Comparison of ENCODE assay signal across 8 mouse cellular contexts in the genomic region with DNA sequence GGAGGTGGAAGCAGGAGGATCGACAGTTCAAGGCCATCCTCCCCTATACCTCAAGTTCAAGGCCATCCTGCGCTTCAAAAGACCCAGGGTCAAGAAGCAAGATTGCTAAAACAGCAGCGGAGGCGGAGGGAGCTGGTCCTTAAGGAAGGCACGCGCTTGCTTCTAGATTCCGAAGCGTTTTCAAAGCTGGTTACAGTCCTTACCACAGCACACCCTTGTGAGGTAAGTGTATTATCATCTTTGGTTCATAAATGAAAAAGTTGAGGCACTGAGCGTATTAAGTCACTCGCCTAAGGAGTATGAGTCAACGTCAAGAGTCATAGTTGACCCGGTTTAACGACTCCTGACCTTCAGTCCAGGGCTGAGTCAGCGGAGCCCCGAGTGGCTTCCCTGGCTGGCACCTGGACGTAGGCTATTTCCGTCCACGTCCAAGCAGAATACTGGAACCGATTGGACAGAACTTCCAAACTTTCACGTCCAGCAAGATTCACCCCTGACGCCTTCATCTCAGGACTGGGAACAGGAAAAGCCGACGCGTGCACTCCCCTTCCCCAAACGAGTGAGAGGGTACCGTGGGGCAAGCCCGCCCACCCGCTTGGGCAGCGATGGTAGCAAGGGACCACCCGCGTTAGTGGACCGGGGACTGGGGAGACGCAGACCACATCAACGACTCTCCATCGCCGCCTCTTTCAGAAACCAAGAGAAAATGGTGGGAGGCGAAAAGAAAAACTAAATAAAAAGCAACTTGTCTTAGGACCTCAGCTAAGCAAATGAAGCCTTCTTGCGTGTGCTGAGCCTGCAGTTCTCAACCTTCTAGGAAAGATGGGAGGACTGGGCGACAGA. TPM values are rescaled to one million over a fixed set of nuclear protein-coding genes. Genes with fewer than 3 reads are reported as not detected.
DNase-seq lines count a peak whose midpoint lies in the region; ATAC-seq lines count a peak whose summit lies in the region.

A gene (plus strand): TSS at position 107 of the 843 bp plus-strand sequence.

- H3K27me3 ChIP-seq in embryonic facial prominence, embryonic 12.5 days, result no peaks in the 10 kb centered on the region
- H3K27me3 ChIP-seq in limb, embryonic 13.5 days, result no peaks in the 10 kb centered on the region
- H3K27me3 ChIP-seq in midbrain, embryonic 14.5 days (ENCODE audit: control insufficient read depth, insufficient read depth, low read length), result no peaks in the 10 kb centered on the region; the same call in 1 of the 2 replicates

- peak within 1 kb of the TSS; percentile 97 for H3K27ac ChIP-seq in embryonic facial prominence, embryonic 12.5 days
- H3K27ac ChIP-seq in limb, embryonic 13.5 days, result peak within 1 kb of the TSS; percentile 96
- peak within 1 kb of the TSS; percentile 43 for H3K27ac ChIP-seq in midbrain, embryonic 14.5 days (replicated peaks; ENCODE audit: low read depth, low read length)

- H3K4me3 ChIP-seq in embryonic facial prominence, embryonic 12.5 days, result peak within 1 kb of the TSS; percentile 48
- peak within 1 kb of the TSS; percentile 94 for H3K4me3 ChIP-seq in limb, embryonic 13.5 days
- H3K4me3 ChIP-seq in midbrain, embryonic 14.5 days (replicated peaks; ENCODE audit: low read depth, low read length), result peak within 1 kb of the TSS; percentile 95

- H3K4me2 ChIP-seq in embryonic facial prominence, embryonic 12.5 days (replicated peaks), result peak within 1 kb of the TSS; percentile 77
- H3K4me2 ChIP-seq in limb, embryonic 13.5 days (replicated peaks), result peak within 1 kb of the TSS; percentile 77
- peak within 1 kb of the TSS; percentile 64 for H3K4me2 ChIP-seq in midbrain, embryonic 14.5 days (ENCODE audit: low read length)

- 2% methylated on average over 39 of the region's 39 CpGs for WGBS in embryonic facial prominence, embryonic 12.5 days
- 2% methylated on average over 39 of the region's 39 CpGs for WGBS in limb, embryonic 13.5 days
- 3% methylated on average over 39 of the region's 39 CpGs for WGBS in midbrain, embryonic 14.5 days

- DNase-seq in frontal cortex, postnatal 25 days (ENCODE audit: low spot score in 2 of 2), result no peak
- DNase-seq in heart, adult 18-20 months, result peak; percentile 70 to 76
- DNase-seq in kidney, adult 18-20 months, result peak; percentile 73
- peak; percentile 20 for DNase-seq in midbrain, embryonic 14.5 days
- peak; percentile 30 to 78 for DNase-seq in spleen, postnatal 4 days (ENCODE audit: low spot score in 2 of 2)

- ATAC-seq in frontal cortex, adult (ENCODE audit: low TSS enrichment), result peak; percentile 5
- ATAC-seq in embryonic facial prominence, embryonic 12.5 days (ENCODE audit: insufficient number of reproducible peaks, insufficient read depth, low FRiP score, low TSS enrichment), result peak; percentile 43
- peak; percentile 18; the same call in 1 of the 2 replicates for ATAC-seq in limb, embryonic 13.5 days (ENCODE audit: low FRiP score, low read depth)
- ATAC-seq in midbrain, embryonic 14.5 days (ENCODE audit: low FRiP score, low TSS enrichment), result peak; percentile 13; the same call in 1 of the 2 replicates

- H3K9ac ChIP-seq in embryonic facial prominence, embryonic 12.5 days, result peak within 1 kb of the TSS; percentile 59
- peak within 1 kb of the TSS; percentile 76 for H3K9ac ChIP-seq in limb, embryonic 13.5 days
- H3K9ac ChIP-seq in midbrain, embryonic 14.5 days (replicated peaks; ENCODE audit: low read length), result peak within 1 kb of the TSS; percentile 38

- peaks cover 20% of the 10 kb centered on the region for H3K4me1 ChIP-seq in embryonic facial prominence, embryonic 12.5 days
- H3K4me1 ChIP-seq in limb, embryonic 13.5 days, result peaks cover 32% of the 10 kb centered on the region
- peaks cover 19% of the 10 kb centered on the region for H3K4me1 ChIP-seq in midbrain, embryonic 14.5 days (ENCODE audit: control insufficient read depth, insufficient read depth, low read length)

- H3K9me3 ChIP-seq in embryonic facial prominence, embryonic 12.5 days, result no peaks in the 10 kb centered on the region
- H3K9me3 ChIP-seq in limb, embryonic 13.5 days, result no peaks in the 10 kb centered on the region
- H3K9me3 ChIP-seq in midbrain, embryonic 14.5 days (ENCODE audit: control insufficient read depth, low read length), result no peaks in the 10 kb centered on the region

- H3K36me3 ChIP-seq in embryonic facial prominence, embryonic 12.5 days, result no peaks in the 10 kb centered on the region
- no peaks in the 10 kb centered on the region for H3K36me3 ChIP-seq in limb, embryonic 13.5 days
- no peaks in the 10 kb centered on the region for H3K36me3 ChIP-seq in midbrain, embryonic 14.5 days (ENCODE audit: control insufficient read depth, insufficient read depth, low read length)

RNA-seq across cellular contexts. Expression of the gene that starts here (rescaled TPM):
- polyA plus RNA-seq in embryonic facial prominence, embryonic 12.5 days (2016; fragmentation: Nextera tagmentation; extraction: Ambion mirVana), result 369 and 406 TPM in 2 replicates
- total RNA-seq in heart, adult 18-20 months (2021), result 100 to 1,000 TPM; 186 to 215 TPM
- 402 TPM in 2 replicates for polyA plus RNA-seq in limb, embryonic 13.5 days (2015; fragmentation: Nextera tagmentation; extraction: Ambion mirVana)
- 335 and 356 TPM in 2 replicates for polyA plus RNA-seq in midbrain, embryonic 14.5 days (2014; fragmentation: Nextera tagmentation; extraction: Ambion mirVana)

Comparison
In these comparisons a context has a peak if more than half of its experiments do, and no peak if none do; other contexts are left out.
1. DNase-seq: peak in heart, adult 18-20 months (2 of 2), kidney, adult 18-20 months (single experiment), midbrain, embryonic 14.5 days (single experiment) and spleen, postnatal 4 days (2 of 2); none in frontal cortex, postnatal 25 days (0 of 2).
2. H3K27ac ChIP-seq: peak in every context shown above with its lines; median percentile 97 in embryonic facial prominence, embryonic 12.5 days; 96 in limb, embryonic 13.5 days; 43 in midbrain, embryonic 14.5 days.
3. Peak in every context shown above with its lines, with median percentiles within 50 percentile points of each other: ATAC-seq, H3K4me2 ChIP-seq, H3K4me3 ChIP-seq and H3K9ac ChIP-seq.